Mouse (Mus musculus): ENCODE measurements around the gene Sctr.

DNA sequence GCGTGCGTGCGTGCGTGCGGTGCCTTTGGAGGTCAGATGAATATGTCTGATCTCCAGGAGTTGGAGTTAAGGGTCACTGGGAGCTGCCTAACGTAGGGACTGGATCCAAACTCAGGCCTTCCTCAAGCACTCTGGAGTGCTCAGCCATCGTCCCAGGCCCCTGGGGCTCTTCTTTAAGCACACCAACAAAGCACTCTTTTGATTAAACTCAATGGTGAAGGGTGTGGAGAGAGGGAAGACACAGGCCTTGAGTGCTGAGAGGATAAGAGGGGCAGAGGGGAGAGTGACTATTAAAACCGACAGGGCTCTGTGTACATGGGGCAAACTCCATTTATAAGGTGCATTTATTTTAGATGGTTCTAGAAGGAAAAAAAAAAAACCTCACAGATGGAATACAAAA is 35.7 kb downstream of the Sctr start:
- TF ChIP-seq USF1 (IDR thresholded peaks at IDR 0.05; ENCODE audit: low read depth), result no peak
- TF ChIP-seq POLR2A (IDR thresholded peaks at IDR 0.05; ENCODE audit: insufficient read length, low read depth), result no peak
- no peak for TF ChIP-seq CEBPB (IDR thresholded peaks at IDR 0.05; ENCODE audit: insufficient read depth, poor library complexity, severe bottlenecking)
- no peak for TF ChIP-seq POLR2AphosphoS2 (IDR thresholded peaks at IDR 0.05; ENCODE audit: insufficient read length, low read depth)
- no peak for TF ChIP-seq SRF (IDR thresholded peaks at IDR 0.05; ENCODE audit: control insufficient read depth, insufficient read length, low read depth)
- no peak for TF ChIP-seq MAX (IDR thresholded peaks at IDR 0.05; ENCODE audit: low read depth)
- no peak for TF ChIP-seq TCF12 (IDR thresholded peaks at IDR 0.05; ENCODE audit: insufficient read depth, poor library complexity, severe bottlenecking)
- no peak for TF ChIP-seq E2F4 (IDR thresholded peaks at IDR 0.05; ENCODE audit: insufficient read depth)
- no peak for TF ChIP-seq REST (IDR thresholded peaks at IDR 0.05; ENCODE audit: insufficient read depth, insufficient read length)
- no peak for TF ChIP-seq MYOD1 (IDR thresholded peaks at IDR 0.05; ENCODE audit: control insufficient read depth in 1 of 3, insufficient read length in 2 of 3, low read depth in 2 of 3)
- no peak for TF ChIP-seq MYOG (IDR thresholded peaks at IDR 0.05; ENCODE audit: control insufficient read depth in 1 of 3, insufficient read depth in 1 of 3, insufficient read length in 2 of 3, low read depth in 2 of 3)

Measured in myocyte (in vitro differentiated cells).